Mouse (Mus musculus) limb, embryonic 14.5 days (tissue): ENCODE results near the gene Cnn2. TPM values are rescaled to one million over a fixed set of nuclear protein-coding genes. Genes with fewer than 3 reads are reported as not detected.

ENCODE experiments used
- ATAC-seq: fragments of 200-750 bp; cut with Nextera tagmentation; 2 replicates; pipeline ENCODE4 v1.8.0; 2017; ENCODE audit warnings: low read depth, moderate number of reproducible peaks, moderate TSS enrichment; ENCODE audit not compliant: low FRiP score
- DNase-seq: peaks from one replicate; pipeline ENCODE4 v3.0.0-alpha.2; 2015; ENCODE audit warnings: low spot score
- H3K27ac ChIP-seq: fragments of 300-500 bp; sonication (generic); replicated peaks from 2 replicates; pipeline ENCODE4 v1.5.1; 2014; ENCODE audit warnings: low read depth, mild to moderate bottlenecking, low read length, moderate library complexity, mixed read lengths
- H3K27me3 ChIP-seq: fragments of 300-500 bp; sonication (generic); 2 replicates; pipeline ENCODE4 v1.6.1; 2014; ENCODE audit warnings: low read length, mixed read lengths; ENCODE audit not compliant: control insufficient read depth, insufficient read depth
- H3K36me3 ChIP-seq: fragments of 300-500 bp; sonication (generic); 2 replicates; pipeline ENCODE4 v1.6.1; 2014; ENCODE audit warnings: mild to moderate bottlenecking, low read length, moderate library complexity, mixed read lengths; ENCODE audit not compliant: control insufficient read depth, insufficient read depth
- H3K4me1 ChIP-seq: fragments of 300-500 bp; sonication (generic); 2 replicates; pipeline ENCODE4 v1.6.1; 2014; ENCODE audit warnings: antibody characterized with exemption, low read length, mixed read lengths; ENCODE audit not compliant: control insufficient read depth, insufficient read depth
- H3K4me2 ChIP-seq: fragments of 300-500 bp; sonication (generic); replicated peaks from 2 replicates; pipeline ENCODE4 v1.6.1; 2014; ENCODE audit warnings: low read depth, mild to moderate bottlenecking, low read length, moderate library complexity; ENCODE audit not compliant: severe bottlenecking
- H3K4me3 ChIP-seq: fragments of 300-500 bp; sonication (generic); replicated peaks from 2 replicates; pipeline ENCODE4 v1.5.1; 2014; ENCODE audit warnings: low read length
- H3K9ac ChIP-seq: fragments of 300-500 bp; sonication (generic); 2 replicates; pipeline ENCODE4 v1.6.1; 2014; ENCODE audit warnings: mild to moderate bottlenecking, low read depth, low read length, moderate library complexity; ENCODE audit not compliant: severe bottlenecking
- H3K9me3 ChIP-seq: fragments of 300-500 bp; sonication (generic); 2 replicates; pipeline ENCODE4 v1.6.1; 2016; ENCODE audit warnings: low read length; ENCODE audit not compliant: control insufficient read depth
- POLR2A ChIP-seq: fragments of 200-500 bp; IDR thresholded peaks from 2 replicates; pipeline ENCODE4 v1.8.0; 2012; ENCODE audit warnings: inconsistent platforms, mild to moderate bottlenecking, moderate library complexity, borderline replicate concordance; ENCODE audit not compliant: insufficient read depth, insufficient read length; ENCODE audit errors: extremely low read depth
- WGBS: fragments of 180-500 bp; shearing (Covaris S2); extraction: QIAGEN DNeasy Blood & Tissue Kit; methylation state at CpG from one replicate; pipeline ENCODE4 v1.1.7; 2014; 5-methylcytosine and 5-hydroxymethylcytosine counted together
- polyA plus RNA-seq, 2 experiments: library from polyadenylated mRNA; depleted of rRNA in 1 of 2; stranded (reverse) in 1 of 2; unstranded in 1 of 2; fragments of >200 nt; fragmentation: Nextera tagmentation in 1 of 2; extraction: Ambion mirVana in 1 of 2; gene quantifications; 2 replicates each; pipeline versions ENCODE4 v1.2.1 to v1.2.3; 2012 to 2014

The Cnn2 gene
- polyA plus RNA-seq, 2 experiments: 133 to 273 TPM

DNA sequence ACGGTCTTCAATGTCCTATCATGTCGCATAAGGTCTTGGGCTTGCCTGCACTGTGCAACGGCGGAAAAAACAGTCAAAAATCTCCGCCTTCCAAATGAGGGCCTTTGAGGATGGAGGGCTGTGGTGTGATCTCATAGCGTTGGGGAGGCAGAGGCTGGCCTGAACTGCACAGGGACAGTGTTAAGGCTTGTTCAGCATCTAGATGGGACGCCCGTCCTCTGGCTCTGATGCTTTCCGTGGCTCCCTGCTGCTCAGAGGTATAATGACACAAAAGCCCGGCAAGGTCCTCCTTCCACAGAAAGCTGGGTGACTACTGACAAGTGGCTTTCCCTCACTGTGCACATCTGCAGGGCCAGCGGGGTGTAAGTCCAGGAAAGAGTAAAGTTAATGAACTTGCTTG is 31.8 kb downstream of the Cnn2 start:
- Histone ChIP-seq H3K4me3 (peak overlapping the region; percentile 22), H3K4me2 (peak overlapping the region; percentile 41), H3K9ac (peak overlapping the region; percentile 50), H3K9me3 (no peaks in the 10 kb centered on the region), H3K4me1 (peaks cover 10% of the 10 kb centered on the region), H3K27me3 (peaks cover 7% of the 10 kb centered on the region), H3K36me3 (no peaks in the 10 kb centered on the region), H3K27ac (no peak overlapping the region)
- WGBS: 27% methylated on average over 11 of the region's 11 CpGs
- TF ChIP-seq POLR2A: no peak
- no peak for ATAC-seq
- DNase-seq: no peak

DNA sequence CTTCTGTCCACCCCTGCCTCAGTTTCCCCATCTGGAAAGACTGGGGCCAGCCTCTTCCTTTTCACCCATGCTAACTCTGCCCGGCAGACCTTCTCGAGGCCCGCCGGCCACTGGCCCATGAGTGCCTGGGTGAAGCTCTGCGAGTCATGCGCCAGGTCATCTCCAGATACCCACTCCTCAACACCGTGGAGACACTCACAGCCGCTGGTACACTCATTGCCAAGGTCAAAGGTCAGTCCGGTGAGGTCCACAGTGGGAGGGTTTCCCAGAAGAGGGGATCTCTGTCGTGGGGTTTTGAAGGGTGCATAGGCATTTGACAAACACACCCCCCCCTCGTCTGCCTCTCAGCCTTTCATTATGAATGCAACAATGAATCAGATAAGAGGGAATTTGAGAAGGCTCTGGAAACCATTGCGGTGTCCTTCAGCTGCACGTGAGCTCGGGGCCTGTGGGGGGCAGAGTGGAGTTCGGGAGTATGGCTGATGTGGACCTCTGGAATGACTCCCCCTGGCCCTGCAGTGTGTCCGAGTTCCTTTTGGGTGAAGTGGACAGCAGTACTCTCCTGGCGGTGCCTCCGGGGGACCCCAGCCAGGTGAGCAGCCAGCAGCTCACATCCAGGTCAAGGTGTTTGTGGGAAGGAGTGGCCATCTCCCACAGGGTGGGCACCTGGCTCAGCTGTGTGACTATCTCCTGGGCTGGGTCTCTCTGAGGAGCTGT is 32.4 kb downstream of the Cnn2 start:
- Histone ChIP-seq H3K9ac (no peak overlapping the region), H3K4me3 (no peak overlapping the region), H3K9me3 (no peaks in the 10 kb centered on the region), H3K36me3 (no peaks in the 10 kb centered on the region), H3K27me3 (peaks cover 3% of the 10 kb centered on the region), H3K4me2 (no peak overlapping the region), H3K4me1 (peaks cover 10% of the 10 kb centered on the region), H3K27ac (no peak overlapping the region)
- no peak for ATAC-seq
- TF ChIP-seq POLR2A: no peak
- no peak for DNase-seq
- WGBS: 84% methylated on average over 18 of the region's 18 CpGs

DNA sequence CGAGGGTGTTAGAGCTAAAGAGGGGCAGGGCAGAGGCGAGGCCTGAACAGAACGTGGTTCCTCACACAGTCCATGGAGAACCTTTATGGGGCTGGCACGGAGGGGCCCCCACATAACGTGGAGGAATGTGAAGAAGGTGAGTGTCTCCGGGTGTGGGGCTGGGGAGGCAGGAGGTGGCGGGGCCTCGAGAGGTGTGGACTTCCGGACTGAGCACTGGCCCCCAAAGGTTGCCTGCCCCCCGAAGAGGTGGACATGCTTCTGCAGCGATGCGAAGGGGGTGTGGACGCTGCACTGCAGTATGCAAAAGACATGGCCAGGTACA is 32.9 kb downstream of the Cnn2 start:
- H3K4me1 ChIP-seq: peaks cover 10% of the 10 kb centered on the region
- no peak for TF ChIP-seq POLR2A
- WGBS: 84% methylated on average over 13 of the region's 13 CpGs
- H3K9me3 ChIP-seq: no peaks in the 10 kb centered on the region
- H3K4me2 ChIP-seq: no peak overlapping the region
- no peak overlapping the region for H3K27ac ChIP-seq
- ATAC-seq (no peak), DNase-seq (no peak)
- H3K27me3 ChIP-seq: no peaks in the 10 kb centered on the region
- H3K9ac ChIP-seq: no peak overlapping the region
- no peak overlapping the region for H3K4me3 ChIP-seq
- H3K36me3 ChIP-seq: no peaks in the 10 kb centered on the region

DNA sequence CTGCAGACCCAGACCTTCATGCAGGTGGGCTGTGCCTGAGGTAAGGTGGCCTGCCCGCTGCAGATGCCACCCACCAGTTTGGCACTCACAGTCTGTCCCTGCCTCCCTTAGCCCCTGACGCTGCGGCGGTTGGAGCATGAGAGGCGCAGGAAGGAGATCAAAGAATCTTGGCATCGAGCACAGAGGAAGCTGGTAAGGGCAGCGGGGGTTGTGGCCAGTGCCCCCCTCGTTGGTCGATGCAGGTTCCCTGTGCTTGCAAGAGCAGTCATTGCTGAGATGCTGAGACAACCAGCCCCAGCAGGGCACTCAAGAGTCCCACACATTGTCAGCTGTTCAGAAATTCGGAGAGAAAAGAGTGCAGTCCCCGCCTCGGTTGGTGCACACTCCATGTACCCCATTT is 33.8 kb downstream of the Cnn2 start:
- H3K9me3 ChIP-seq: no peaks in the 10 kb centered on the region
- H3K4me2 ChIP-seq: no peak overlapping the region
- no peak overlapping the region for H3K27ac ChIP-seq
- TF ChIP-seq POLR2A: no peak
- no peak for DNase-seq
- H3K4me3 ChIP-seq: no peak overlapping the region
- no peak for ATAC-seq
- no peaks in the 10 kb centered on the region for H3K27me3 ChIP-seq
- H3K4me1 ChIP-seq: peaks cover 10% of the 10 kb centered on the region
- no peaks in the 10 kb centered on the region for H3K36me3 ChIP-seq
- H3K9ac ChIP-seq: no peak overlapping the region
- WGBS: 94% methylated on average over 12 of the region's 12 CpGs

- Histone ChIP-seq H3K27ac (no peak overlapping the region), H3K27me3 (no peaks in the 10 kb centered on the region), H3K4me1 (peaks cover 10% of the 10 kb centered on the region), H3K9me3 (no peaks in the 10 kb centered on the region), H3K4me3 (no peak overlapping the region), H3K4me2 (no peak overlapping the region), H3K36me3 (no peaks in the 10 kb centered on the region), H3K9ac (no peak overlapping the region)
- DNase-seq (no peak), ATAC-seq (no peak)
- 93% methylated on average over 8 of the region's 8 CpGs for WGBS
- no peak for TF ChIP-seq POLR2A
These were observed 34.4 kb downstream of the Cnn2 start for GRCm38 (mm10) chr10:80022806-80023205.
